Mouse (Mus musculus) spleen, adult 2 months (tissue): ENCODE measurements at regions not wholly inside any gene's neighbourhood (a gene's known extent, or its start where the extent isn't known, plus 50 kb on each side); places are given as distances from the start of the nearest gene placed in this dataset.

ENCODE experiments used
- DNase-seq, 2 experiments: peaks; one replicate each; pipeline versions ENCODE4 v3.0.0 to v3.0.0-alpha.2; 2012 to 2021; ENCODE audit warnings: low spot score in 2 of 2, low read depth in 1 of 2
- H3K27ac ChIP-seq: fragments of 200-500 bp; 2 replicates; pipeline ENCODE4 v1.5.1; 2012; ENCODE audit warnings: low read length, inconsistent platforms; ENCODE audit not compliant: insufficient read depth
- H3K27me3 ChIP-seq: fragments of 200-500 bp; 2 replicates; pipeline ENCODE4 v1.6.1; 2012; ENCODE audit warnings: mild to moderate bottlenecking, moderate library complexity, low read length, inconsistent platforms; ENCODE audit not compliant: control insufficient read depth, insufficient read depth
- H3K36me3 ChIP-seq: fragments of 200-500 bp; 2 replicates; pipeline ENCODE4 v1.6.1; 2012; ENCODE audit warnings: mild to moderate bottlenecking, low read length, inconsistent platforms; ENCODE audit not compliant: control insufficient read depth, insufficient read depth
- H3K4me1 ChIP-seq: fragments of 200-500 bp; 2 replicates; pipeline ENCODE4 v1.6.1; 2011; ENCODE audit warnings: inconsistent platforms; ENCODE audit not compliant: control insufficient read depth, insufficient read depth, insufficient read length
- H3K4me3 ChIP-seq: fragments of 200-500 bp; 2 replicates; pipeline ENCODE4 v1.5.1; 2011; ENCODE audit warnings: mild to moderate bottlenecking, inconsistent platforms; ENCODE audit not compliant: insufficient read depth, insufficient read length; ENCODE audit errors: extremely low read depth
- CTCF ChIP-seq: fragments of 200-500 bp; IDR thresholded peaks from 2 replicates; pipeline ENCODE4 v1.5.1; 2011; ENCODE audit warnings: mild to moderate bottlenecking, inconsistent platforms; ENCODE audit not compliant: insufficient read depth, insufficient read length, insufficient replicate concordance; ENCODE audit errors: extremely low read depth
- POLR2A ChIP-seq: fragments of 200-500 bp; IDR thresholded peaks from 2 replicates; pipeline ENCODE4 v1.6.1; 2011; ENCODE audit warnings: low read depth, low read length, inconsistent platforms
- WGBS: fragments of 180-500 bp; shearing (Covaris S2); methylation state at CpG from one replicate; pipeline ENCODE4 v1.1.7; 2018; 5-methylcytosine and 5-hydroxymethylcytosine counted together

DNA sequence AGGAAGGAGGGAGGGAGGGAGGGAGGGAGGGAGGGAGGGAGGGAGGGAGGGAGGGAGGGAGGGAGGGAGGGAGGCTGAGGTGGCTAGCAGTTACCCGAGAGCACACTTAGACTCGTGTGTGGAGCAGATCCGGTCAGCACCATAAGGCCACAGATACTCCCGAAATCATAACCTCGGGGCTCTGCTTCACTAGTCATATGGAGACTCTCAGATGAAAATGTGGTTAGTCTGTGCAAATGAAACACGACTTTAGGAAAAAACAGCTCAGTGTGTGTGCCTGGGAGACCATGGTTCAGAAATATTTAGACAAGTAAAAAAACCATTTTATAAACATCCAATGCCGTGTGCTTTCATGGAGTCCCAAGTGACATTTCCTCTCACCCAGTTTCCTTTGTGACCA lies 65.4 kb upstream of the Myb start:
- no peak for TF ChIP-seq CTCF
- no peak for TF ChIP-seq POLR2A
- 27% methylated on average over 7 of the region's 7 CpGs for WGBS
- no peak overlapping the region for H3K4me3 ChIP-seq
- H3K27me3 ChIP-seq = no peaks in the 10 kb centered on the region
- H3K36me3 ChIP-seq = no peaks in the 10 kb centered on the region
- no peak overlapping the region for H3K27ac ChIP-seq
- no peak for DNase-seq
- peaks cover 16% of the 10 kb centered on the region; the same call in 1 of the 2 replicates for H3K4me1 ChIP-seq

DNA sequence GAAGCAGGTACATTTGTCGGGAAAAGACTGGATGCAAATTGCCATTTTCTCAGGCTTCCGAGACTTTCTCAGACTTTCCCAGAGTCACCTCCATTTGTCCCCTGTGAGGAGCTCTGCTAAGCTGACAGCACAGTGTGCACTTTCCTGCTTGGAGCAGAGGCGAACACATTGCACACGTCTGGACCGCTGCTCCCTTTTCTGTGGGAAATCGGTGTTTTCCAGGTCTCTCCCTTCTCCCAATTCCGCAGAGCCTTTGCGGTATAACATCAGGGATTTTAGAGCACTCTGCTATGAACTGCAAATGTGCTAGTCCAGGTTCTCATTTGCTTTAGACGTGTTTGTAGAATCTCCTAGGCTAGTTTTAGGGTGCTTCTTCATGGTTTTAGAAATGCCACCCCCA lies 67.0 kb upstream of the Myb start:
- Histone ChIP-seq H3K4me1 (peaks cover 14% of the 10 kb centered on the region; the same call in 1 of the 2 replicates), H3K4me3 (no peak overlapping the region), H3K27ac (no peak overlapping the region), H3K36me3 (no peaks in the 10 kb centered on the region), H3K27me3 (no peaks in the 10 kb centered on the region)
- 86% methylated on average over 9 of the region's 9 CpGs for WGBS
- no peak for TF ChIP-seq POLR2A
- no peak for DNase-seq

DNA sequence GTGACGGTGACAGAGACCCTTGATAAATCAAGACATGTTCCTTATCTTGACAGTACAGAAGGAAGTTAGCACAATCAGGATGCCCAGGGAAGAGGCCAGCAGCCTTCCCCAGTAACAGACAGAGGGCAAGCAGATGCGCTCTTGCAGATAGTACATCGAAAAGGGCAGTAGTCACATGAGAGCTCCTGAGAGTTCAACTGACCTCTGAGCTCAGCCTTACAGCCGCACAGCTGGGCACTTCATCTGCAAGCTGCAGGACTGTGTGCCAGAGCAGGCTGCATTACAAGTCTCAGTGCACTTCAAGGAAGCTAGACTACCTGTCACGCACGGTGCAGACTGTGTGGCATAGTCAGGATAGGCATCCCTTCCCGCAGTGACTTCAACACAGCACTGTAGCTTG lies 67.2 kb upstream of the Hbs1l start:
- no peak for TF ChIP-seq CTCF
- TF ChIP-seq POLR2A = no peak
- no peak overlapping the region for H3K27ac ChIP-seq
- no peaks in the 10 kb centered on the region for H3K27me3 ChIP-seq
- DNase-seq = no peak
- WGBS = 46% methylated on average over 7 of the region's 7 CpGs
- peaks cover 15% of the 10 kb centered on the region for H3K4me1 ChIP-seq
- H3K36me3 ChIP-seq = no peaks in the 10 kb centered on the region
- no peak overlapping the region for H3K4me3 ChIP-seq

DNA sequence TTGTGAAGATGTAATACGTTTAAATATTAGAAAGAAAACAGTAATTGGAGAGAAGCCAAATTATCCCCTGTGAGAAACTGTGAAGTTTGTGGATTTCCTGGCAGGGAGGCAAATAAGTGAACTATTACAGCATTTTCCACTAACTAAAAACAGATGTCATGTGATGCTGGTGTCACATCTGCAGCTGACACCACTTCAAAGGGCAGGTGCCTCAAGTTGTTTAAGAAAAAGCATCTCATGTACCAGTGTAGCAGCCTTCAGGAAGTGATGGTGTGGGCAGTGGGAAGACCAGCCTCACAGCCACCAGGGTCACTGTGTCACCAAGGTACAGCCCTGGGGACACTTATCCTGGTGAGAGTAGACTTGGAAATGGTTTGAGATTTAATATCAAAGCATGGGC lies 60.6 kb upstream of the Hbs1l start:
- H3K27me3 ChIP-seq = no peaks in the 10 kb centered on the region
- no peaks in the 10 kb centered on the region for H3K36me3 ChIP-seq
- peak; percentile 37 to 80 for DNase-seq
- peaks cover 13% of the 10 kb centered on the region for H3K4me1 ChIP-seq
- TF ChIP-seq POLR2A = no peak
- TF ChIP-seq CTCF = no peak
- H3K27ac ChIP-seq = peak overlapping the region; percentile 68; the same call in 1 of the 2 replicates
- H3K4me3 ChIP-seq = no peak overlapping the region
- 10% methylated on average over 1 of the region's 1 CpGs for WGBS

DNA sequence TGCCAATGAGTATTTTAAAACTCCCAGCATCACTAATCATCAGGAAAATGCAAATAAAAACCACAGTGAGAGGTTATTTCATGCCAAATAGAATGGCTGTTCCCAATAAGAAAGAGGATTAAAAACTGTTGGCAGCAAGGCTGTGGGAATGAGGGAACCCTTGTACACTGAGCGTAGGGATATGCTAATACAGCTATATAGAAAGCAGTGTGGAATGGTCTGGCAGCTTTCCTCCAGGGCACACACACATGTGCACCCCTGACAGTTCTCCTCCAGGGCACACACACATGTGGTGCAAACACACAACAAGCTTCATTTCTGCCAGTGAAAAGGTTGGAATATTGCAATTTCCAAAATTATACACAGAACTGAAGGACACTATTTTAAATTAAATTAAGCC lies 58.8 kb upstream of the Hbs1l start:
- no peak for DNase-seq
- H3K4me1 ChIP-seq = peaks cover 11% of the 10 kb centered on the region
- 90% methylated on average over 1 of the region's 1 CpGs for WGBS
- no peaks in the 10 kb centered on the region for H3K36me3 ChIP-seq
- TF ChIP-seq POLR2A (no peak), CTCF (no peak)
- H3K4me3 ChIP-seq = no peak overlapping the region
- H3K27me3 ChIP-seq = no peaks in the 10 kb centered on the region
- peak overlapping the region; percentile 45; the same call in 1 of the 2 replicates for H3K27ac ChIP-seq

DNA sequence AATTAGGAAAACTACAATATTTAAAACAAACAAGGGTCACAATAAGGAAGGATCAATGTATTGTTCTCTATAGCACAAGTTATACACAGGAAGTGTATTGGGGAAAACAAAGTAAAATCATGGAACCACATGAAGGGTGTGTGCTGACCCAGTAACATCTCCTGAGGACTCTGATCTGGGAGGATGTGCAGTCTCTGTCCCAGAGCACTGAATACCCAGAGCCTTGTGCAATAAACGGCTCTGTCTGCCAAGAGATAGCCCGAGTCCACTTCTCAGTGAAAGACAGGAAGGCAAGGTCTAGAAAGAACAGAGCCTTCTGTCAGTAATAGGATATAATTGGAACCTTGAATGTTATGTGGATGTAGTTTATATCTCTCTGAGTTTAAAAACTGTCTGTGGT lies 56.3 kb upstream of the Hbs1l start:
- no peaks in the 10 kb centered on the region for H3K27me3 ChIP-seq
- H3K27ac ChIP-seq = no peak overlapping the region
- TF ChIP-seq CTCF = no peak
- no peak for TF ChIP-seq POLR2A
- no peaks in the 10 kb centered on the region for H3K36me3 ChIP-seq
- peaks cover 7% of the 10 kb centered on the region; the same call in 1 of the 2 replicates for H3K4me1 ChIP-seq
- no peak for DNase-seq
- WGBS = 27% methylated on average over 2 of the region's 2 CpGs
- H3K4me3 ChIP-seq = no peak overlapping the region

DNA sequence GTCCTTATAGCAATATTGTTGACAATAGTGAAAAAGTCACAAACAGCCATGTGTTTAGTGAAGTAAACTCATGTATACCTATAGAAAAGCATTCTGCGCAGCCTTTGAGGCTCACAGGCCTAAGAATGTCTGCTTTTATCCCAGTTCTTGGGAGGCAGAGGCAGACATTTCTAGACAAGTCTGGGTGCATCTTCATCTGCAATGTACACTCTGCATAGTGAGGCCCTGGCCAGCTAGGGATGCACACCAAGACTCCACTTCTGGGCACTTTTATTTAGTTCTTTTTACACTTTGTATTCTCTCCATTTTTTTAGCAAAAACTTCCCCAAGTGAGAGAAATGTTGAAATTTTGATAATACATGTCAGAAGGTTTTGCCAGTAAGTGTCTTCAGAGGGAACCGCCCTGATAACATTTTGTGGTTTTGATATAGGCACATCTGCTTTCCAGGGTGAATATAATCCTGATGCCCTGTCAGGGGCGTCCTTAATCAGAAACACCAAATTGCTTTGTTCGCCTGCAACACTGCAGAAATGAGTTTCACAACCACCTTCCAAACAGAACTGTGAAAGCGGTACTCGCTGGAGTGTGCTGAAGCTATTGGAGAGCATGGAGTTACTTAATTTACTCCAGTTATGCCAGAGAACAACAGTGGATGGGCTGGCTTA lies 54.1 kb upstream of the Hbs1l start:
- Histone ChIP-seq H3K27me3 (no peaks in the 10 kb centered on the region), H3K27ac (no peak overlapping the region), H3K36me3 (no peaks in the 10 kb centered on the region), H3K4me3 (no peak overlapping the region), H3K4me1 (peaks cover 4% of the 10 kb centered on the region; the same call in 1 of the 2 replicates)
- 70% methylated on average over 6 of the region's 6 CpGs for WGBS
- no peak for TF ChIP-seq POLR2A
- TF ChIP-seq CTCF = no peak
- DNase-seq = no peak
